Mouse (Mus musculus): Measurements from ENCODE around the gene Foxn3. TPM values are rescaled to one million over a fixed set of nuclear protein-coding genes. Genes with fewer than 3 reads are reported as not detected.
"Not testable (repeated sequence)": the region's sequence is repeated elsewhere in the genome, so short reads cannot be mapped to it uniquely, and the experiment has no call there.

The Foxn3 gene
- polyA plus RNA-seq, 1 experiment from 2014 or later = 85.9 TPM

- Histone ChIP-seq H3K9me3 (no peaks in the 10 kb centered on the region), H3K4me2 (no peak overlapping the region), H3K27me3 (replicated peaks) (no peaks in the 10 kb centered on the region), H3K9ac (no peak overlapping the region), H3K27ac (no peak overlapping the region), H3K4me3 (no peak overlapping the region), H3K4me1 (peaks cover 33% of the 10 kb centered on the region), H3K36me3 (replicated peaks) (no peaks in the 10 kb centered on the region)
- WGBS = 91% methylated on average over 12 of the region's 12 CpGs
- no peak for ATAC-seq (replicated peaks)
Observed at GRCm38 (mm10) chr12:99213218-99213617, 350.2 kb downstream of the Foxn3 start.

GRCm38 (mm10) chr12:99209801-99210200 lies 353.6 kb downstream of the Foxn3 start:
- Histone ChIP-seq H3K4me3 (no peak overlapping the region), H3K9ac (no peak overlapping the region), H3K9me3 (no peaks in the 10 kb centered on the region), H3K27me3 (replicated peaks) (no peaks in the 10 kb centered on the region), H3K4me1 (peaks cover 5% of the 10 kb centered on the region; the same call in 1 of the 2 replicates), H3K4me2 (no peak overlapping the region), H3K36me3 (replicated peaks) (no peaks in the 10 kb centered on the region), H3K27ac (no peak overlapping the region)
- WGBS = 83% methylated on average over 8 of the region's 8 CpGs
- no peak for ATAC-seq (replicated peaks)

- WGBS = 88% methylated on average over 9 of the region's 9 CpGs
- Histone ChIP-seq H3K9me3 (no peaks in the 10 kb centered on the region), H3K27me3 (replicated peaks) (no peaks in the 10 kb centered on the region), H3K36me3 (replicated peaks) (no peaks in the 10 kb centered on the region), H3K27ac (no peak overlapping the region), H3K4me3 (no peak overlapping the region), H3K9ac (no peak overlapping the region), H3K4me1 (no peaks in the 10 kb centered on the region), H3K4me2 (no peak overlapping the region)
- no peak for ATAC-seq (replicated peaks)
Observed at GRCm38 (mm10) chr12:99208251-99208650, 355.1 kb downstream of the Foxn3 start.

- Histone ChIP-seq H3K9ac (no peak overlapping the region), H3K4me2 (no peak overlapping the region), H3K27me3 (replicated peaks) (no peaks in the 10 kb centered on the region), H3K27ac (no peak overlapping the region), H3K36me3 (replicated peaks) (no peaks in the 10 kb centered on the region), H3K4me3 (no peak overlapping the region), H3K9me3 (no peaks in the 10 kb centered on the region), H3K4me1 (no peaks in the 10 kb centered on the region)
- 81% methylated on average over 15 of the region's 15 CpGs for WGBS
- no peak for ATAC-seq (replicated peaks)
Observed at GRCm38 (mm10) chr12:99207014-99207612, 356.3 kb downstream of the Foxn3 start.

- Histone ChIP-seq H3K27me3 (replicated peaks) (no peaks in the 10 kb centered on the region), H3K27ac (no peak overlapping the region), H3K4me1 (no peaks in the 10 kb centered on the region), H3K4me2 (no peak overlapping the region), H3K36me3 (replicated peaks) (no peaks in the 10 kb centered on the region), H3K4me3 (no peak overlapping the region), H3K9ac (no peak overlapping the region), H3K9me3 (no peaks in the 10 kb centered on the region)
- no peak for ATAC-seq (replicated peaks)
- WGBS = 96% methylated on average over 8 of the region's 8 CpGs
Observed at GRCm38 (mm10) chr12:99205734-99206133, 357.6 kb downstream of the Foxn3 start.

GRCm38 (mm10) chr12:99199124-99199483 lies 364.3 kb downstream of the Foxn3 start:
- Histone ChIP-seq H3K4me1 (0 out of 2 replicates have a peak, but pooled peaks cover 3% of the 10 kb centered on the region), H3K27me3 (replicated peaks) (no peaks in the 10 kb centered on the region), H3K9me3 (no peaks in the 10 kb centered on the region), H3K27ac (no peak overlapping the region), H3K9ac (no peak overlapping the region), H3K4me2 (no peak overlapping the region), H3K36me3 (replicated peaks) (no peaks in the 10 kb centered on the region), H3K4me3 (no peak overlapping the region)
- 64% methylated on average over 5 of the region's 5 CpGs for WGBS
- no peak for ATAC-seq (replicated peaks)

- 85% methylated on average over 12 of the region's 12 CpGs for WGBS
- no peak; the same call in 1 of the 2 replicates for ATAC-seq (replicated peaks)
- Histone ChIP-seq H3K27me3 (replicated peaks) (no peaks in the 10 kb centered on the region), H3K36me3 (replicated peaks) (no peaks in the 10 kb centered on the region), H3K27ac (no peak overlapping the region), H3K4me2 (no peak overlapping the region), H3K9ac (no peak overlapping the region), H3K4me1 (0 out of 2 replicates have a peak, but pooled peaks cover 3% of the 10 kb centered on the region), H3K4me3 (no peak overlapping the region), H3K9me3 (no peaks in the 10 kb centered on the region)
Observed at GRCm38 (mm10) chr12:99198428-99199123, 364.8 kb downstream of the Foxn3 start.

GRCm38 (mm10) chr12:99197031-99197430 lies 366.4 kb downstream of the Foxn3 start:
- H3K9ac ChIP-seq = no peak overlapping the region
- ATAC-seq (replicated peaks) = no peak
- no peak overlapping the region for H3K4me3 ChIP-seq
- H3K4me1 ChIP-seq = 0 out of 2 replicates have a peak, but pooled peaks cover 3% of the 10 kb centered on the region
- H3K36me3 ChIP-seq (replicated peaks) = no peaks in the 10 kb centered on the region
- no peak overlapping the region for H3K27ac ChIP-seq
- no peaks in the 10 kb centered on the region for H3K27me3 ChIP-seq (replicated peaks)
- H3K4me2 ChIP-seq = no peak overlapping the region
- 67% methylated on average over 7 of the region's 7 CpGs for WGBS
- no peaks in the 10 kb centered on the region for H3K9me3 ChIP-seq

- H3K4me1 ChIP-seq = 0 out of 2 replicates have a peak, but pooled peaks cover 3% of the 10 kb centered on the region
- WGBS = 76% methylated on average over 5 of the region's 5 CpGs
- no peak overlapping the region for H3K4me2 ChIP-seq
- H3K27ac ChIP-seq = no peak overlapping the region
- no peak for ATAC-seq (replicated peaks)
- no peak overlapping the region for H3K4me3 ChIP-seq
- H3K27me3 ChIP-seq (replicated peaks) = no peaks in the 10 kb centered on the region
- no peaks in the 10 kb centered on the region for H3K36me3 ChIP-seq (replicated peaks)
- H3K9ac ChIP-seq = no peak overlapping the region
- no peaks in the 10 kb centered on the region for H3K9me3 ChIP-seq
Observed at GRCm38 (mm10) chr12:99195655-99196054, 367.7 kb downstream of the Foxn3 start.

- not testable (repeated sequence) for H3K27me3 ChIP-seq (replicated peaks); H3K4me1 ChIP-seq; H3K9ac ChIP-seq; H3K27ac ChIP-seq; ATAC-seq (replicated peaks); H3K4me2 ChIP-seq; H3K36me3 ChIP-seq (replicated peaks); H3K4me3 ChIP-seq; H3K9me3 ChIP-seq
- 93% methylated on average over 17 of the region's 17 CpGs for WGBS
Observed at GRCm38 (mm10) chr12:99194120-99194519, 369.3 kb downstream of the Foxn3 start.

- Histone ChIP-seq H3K36me3 (replicated peaks) (no peaks in the 10 kb centered on the region), H3K4me1 (peaks cover 11% of the 10 kb centered on the region), H3K27ac (no peak overlapping the region), H3K4me3 (no peak overlapping the region), H3K27me3 (replicated peaks) (no peaks in the 10 kb centered on the region), H3K4me2 (no peak overlapping the region), H3K9me3 (no peaks in the 10 kb centered on the region), H3K9ac (no peak overlapping the region)
- WGBS = 93% methylated on average over 4 of the region's 4 CpGs
- ATAC-seq (replicated peaks) = no peak
Observed at GRCm38 (mm10) chr12:99187671-99188070, 375.7 kb downstream of the Foxn3 start.

GRCm38 (mm10) chr12:99186239-99186638 lies 377.1 kb downstream of the Foxn3 start:
- Histone ChIP-seq H3K4me1 (peaks cover 11% of the 10 kb centered on the region), H3K36me3 (replicated peaks) (no peaks in the 10 kb centered on the region), H3K27me3 (replicated peaks) (no peaks in the 10 kb centered on the region), H3K4me2 (no peak overlapping the region), H3K27ac (no peak overlapping the region), H3K4me3 (no peak overlapping the region), H3K9me3 (no peaks in the 10 kb centered on the region), H3K9ac (no peak overlapping the region)
- 32% methylated on average over 4 of the region's 4 CpGs for WGBS
- ATAC-seq (replicated peaks) = 0 out of 2 replicates have a peak, but pooled peaks have one; percentile 48

- Histone ChIP-seq H3K4me1 (peaks cover 11% of the 10 kb centered on the region), H3K27me3 (replicated peaks) (no peaks in the 10 kb centered on the region), H3K4me3 (no peak overlapping the region), H3K9me3 (no peaks in the 10 kb centered on the region), H3K36me3 (replicated peaks) (no peaks in the 10 kb centered on the region), H3K27ac (no peak overlapping the region), H3K9ac (no peak overlapping the region), H3K4me2 (no peak overlapping the region)
- ATAC-seq (replicated peaks) = no peak
- 85% methylated on average over 7 of the region's 7 CpGs for WGBS
Observed at GRCm38 (mm10) chr12:99183261-99183792, 380.1 kb downstream of the Foxn3 start.
